Mouse (Mus musculus): ENCODE results near the gene Sgk1.

Gene Sgk1

GRCm38 (mm10) chr10:21918750-21919145, 36.8 kb downstream of the Sgk1 start:
- DNase-seq = no peak

GRCm38 (mm10) chr10:21920611-21921010, 38.6 kb downstream of the Sgk1 start:
- DNase-seq = no peak

GRCm38 (mm10) chr10:21922716-21923350, 40.8 kb downstream of the Sgk1 start:
- DNase-seq = no peak

- peak; percentile 14 to 19 for DNase-seq
Measured at GRCm38 (mm10) chr10:21923495-21923952, 41.5 kb downstream of the Sgk1 start.

GRCm38 (mm10) chr10:21924051-21924720, 42.2 kb downstream of the Sgk1 start:
- DNase-seq = no peak

DNA sequence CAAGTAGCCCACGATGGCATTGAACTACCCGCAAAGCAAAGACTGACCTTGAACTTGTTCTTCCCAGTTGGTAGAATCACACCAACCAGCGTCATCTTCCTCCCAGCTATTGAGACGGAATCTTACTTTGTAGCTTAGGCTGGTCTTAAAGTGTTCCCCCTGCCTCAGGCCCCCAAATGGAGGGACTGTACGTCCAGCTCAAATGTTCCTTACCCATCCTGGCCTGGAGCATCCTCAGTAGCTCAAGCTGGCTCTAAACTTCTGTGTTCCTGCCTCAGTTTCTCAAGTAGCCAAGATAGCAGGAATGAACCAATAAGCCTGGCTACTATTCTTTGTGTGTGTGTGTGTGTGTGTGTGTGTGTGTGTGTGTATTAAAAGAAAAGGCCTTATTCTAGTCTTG, 45.0 kb downstream of the Sgk1 start:
- DNase-seq = no peak

DNA sequence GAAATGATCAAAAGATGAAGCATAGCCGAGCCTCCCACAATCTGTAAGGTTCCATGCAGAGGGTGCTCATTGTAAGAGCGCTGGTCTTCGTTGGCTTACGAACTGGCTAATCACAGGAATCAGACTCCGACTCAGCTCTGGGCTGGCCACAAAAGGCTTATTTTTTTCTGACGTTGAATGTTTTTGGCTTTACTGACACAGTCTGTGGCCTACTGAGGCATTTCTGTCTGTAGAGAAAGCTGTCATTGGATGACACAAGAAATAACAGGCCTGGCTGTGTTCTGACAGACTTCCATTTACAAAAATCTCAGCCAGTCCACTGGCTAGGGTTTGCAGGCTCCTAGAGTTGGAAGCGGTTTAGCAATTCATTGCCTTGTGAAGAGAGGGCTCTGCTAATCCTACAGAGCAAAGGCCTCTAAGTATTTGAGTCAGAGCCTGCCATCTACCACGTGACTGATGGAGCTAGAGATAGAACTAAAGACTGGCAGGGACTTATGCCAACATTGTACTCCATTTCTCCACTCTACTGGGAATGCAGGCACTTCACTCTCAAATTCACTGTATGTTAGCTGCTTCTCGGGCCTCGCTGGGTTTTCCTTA, 48.9 kb downstream of the Sgk1 start:
- no peak for DNase-seq

GRCm38 (mm10) chr10:21932791-21933190, 50.8 kb downstream of the Sgk1 start:
- DNase-seq = no peak

DNA sequence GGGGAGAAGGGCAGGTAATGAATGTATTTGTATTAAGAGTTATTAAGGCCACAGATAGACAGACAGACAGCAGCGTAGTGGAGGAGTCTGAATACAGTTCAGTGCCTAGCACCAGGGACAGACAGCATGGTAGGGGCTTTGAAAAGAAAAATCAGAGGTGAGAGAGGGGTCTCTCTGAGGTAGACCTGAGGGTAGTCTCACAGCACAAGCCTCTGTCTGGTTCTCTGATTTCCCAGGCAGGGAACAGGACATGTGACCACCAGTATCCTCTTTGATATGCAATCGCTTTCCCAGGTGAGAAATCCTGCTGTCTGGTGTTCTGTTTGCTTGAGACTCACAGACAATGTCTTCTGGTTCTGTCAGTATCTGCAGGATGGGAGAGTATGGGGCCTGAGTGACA, 52.8 kb downstream of the Sgk1 start:
- DNase-seq = no peak

- DNase-seq = no peak
Measured at GRCm38 (mm10) chr10:21936513-21937221, 54.7 kb downstream of the Sgk1 start.

DNA sequence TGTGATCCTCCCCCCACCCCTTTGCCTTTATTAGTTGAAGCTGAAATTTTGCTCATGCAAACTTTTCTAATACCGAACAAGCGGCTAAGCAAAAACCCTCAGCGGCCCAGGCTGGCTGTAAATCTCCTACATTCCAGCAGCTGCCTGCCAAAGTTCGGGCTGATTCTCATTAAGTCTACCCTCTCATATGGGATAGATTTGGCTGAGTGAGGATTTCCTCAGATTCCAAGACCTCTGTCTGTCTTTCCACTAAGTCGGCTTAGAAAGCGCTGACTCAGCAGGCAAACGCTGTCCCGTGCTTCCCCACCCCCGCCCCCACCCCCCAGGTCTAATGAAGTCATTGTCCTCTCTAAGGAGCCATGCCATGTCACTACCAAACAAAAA, 55.2 kb downstream of the Sgk1 start:
- DNase-seq = no peak

GRCm38 (mm10) chr10:21938166-21938565, 56.2 kb downstream of the Sgk1 start:
- no peak for DNase-seq

GRCm38 (mm10) chr10:21941235-21941634, 59.3 kb downstream of the Sgk1 start:
- no peak for DNase-seq

DNA sequence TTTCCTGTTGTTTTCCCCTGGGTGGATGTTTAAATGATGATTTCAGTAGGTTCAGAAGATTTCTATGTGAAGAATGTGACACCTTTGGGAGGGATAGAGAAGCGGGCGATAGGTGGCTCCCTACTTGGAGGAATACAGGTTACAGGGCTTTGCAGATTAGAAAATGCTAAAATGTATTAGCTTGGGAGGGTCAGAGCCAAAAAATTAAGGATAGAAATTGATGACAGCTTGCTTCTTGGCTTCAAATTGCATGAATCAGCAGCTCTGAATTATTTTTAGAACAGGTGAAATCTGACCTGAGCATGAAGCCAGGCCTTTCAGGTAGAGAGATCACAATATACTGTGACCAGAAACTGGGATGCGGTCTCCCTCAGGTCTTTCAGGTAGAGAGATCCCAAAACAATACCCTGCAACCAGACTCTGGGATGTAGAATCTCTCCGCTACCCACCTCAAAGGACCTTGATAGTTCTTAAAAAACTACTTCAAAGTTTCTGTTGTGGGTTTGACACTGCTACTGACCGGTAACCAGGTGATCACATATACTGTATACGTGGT, 61.2 kb downstream of the Sgk1 start:
- DNase-seq = no peak

- no peak for DNase-seq
Measured at GRCm38 (mm10) chr10:21945195-21945594, 63.2 kb downstream of the Sgk1 start.

DNA sequence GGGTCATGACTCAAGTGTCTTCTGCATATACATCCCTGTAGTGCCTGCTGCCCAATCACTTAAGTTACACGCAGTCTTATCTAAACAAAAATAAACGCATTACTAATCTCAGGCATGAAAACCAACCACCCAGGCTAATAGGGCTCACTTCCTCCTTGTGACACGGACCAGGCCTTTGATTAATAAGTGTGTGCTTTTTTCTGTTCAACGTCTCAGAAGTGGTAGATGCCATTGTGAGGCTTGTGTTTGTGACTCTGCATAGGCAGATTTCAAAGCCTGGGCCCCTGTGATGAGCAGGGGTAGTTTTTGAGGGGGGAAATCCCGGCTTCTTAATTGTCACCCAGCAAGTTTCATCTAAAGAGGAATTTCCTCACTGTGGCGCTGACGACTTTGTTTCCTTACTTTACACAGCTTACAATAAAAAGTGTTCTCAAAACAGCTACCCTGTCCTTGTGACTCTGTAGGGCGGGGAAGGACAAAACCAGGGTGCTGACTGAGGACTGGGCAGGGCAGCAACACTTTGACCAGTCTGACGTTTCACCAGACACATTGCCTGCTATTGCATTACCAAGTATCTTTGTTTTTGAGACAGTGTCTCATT, 64.9 kb downstream of the Sgk1 start:
- DNase-seq = peak; percentile 27 to 43

- DNase-seq = no peak
Measured at GRCm38 (mm10) chr10:21952520-21952919, 70.5 kb downstream of the Sgk1 start.

GRCm38 (mm10) chr10:21961111-21961510, 79.1 kb downstream of the Sgk1 start:
- no peak for DNase-seq

DNA sequence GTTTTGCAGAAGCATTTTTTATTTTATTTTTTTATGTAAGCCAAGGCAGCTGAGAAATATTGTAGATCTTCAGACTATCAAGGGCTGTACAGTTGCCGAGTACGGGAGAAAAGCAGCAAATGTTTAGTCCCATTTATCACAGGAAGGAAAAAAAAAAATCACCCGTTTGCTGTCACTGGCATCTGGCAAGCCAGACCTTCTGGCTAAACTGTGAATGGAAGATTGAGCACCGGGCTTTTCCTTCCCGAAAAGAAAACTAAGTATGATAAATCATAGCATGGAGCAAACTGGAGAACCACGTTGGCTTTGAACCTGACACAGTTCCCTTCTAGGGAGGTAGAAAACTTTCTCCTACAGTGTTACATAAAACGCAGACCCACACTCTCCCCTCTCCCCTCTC, 81.0 kb downstream of the Sgk1 start:
- DNase-seq = no peak

DNA sequence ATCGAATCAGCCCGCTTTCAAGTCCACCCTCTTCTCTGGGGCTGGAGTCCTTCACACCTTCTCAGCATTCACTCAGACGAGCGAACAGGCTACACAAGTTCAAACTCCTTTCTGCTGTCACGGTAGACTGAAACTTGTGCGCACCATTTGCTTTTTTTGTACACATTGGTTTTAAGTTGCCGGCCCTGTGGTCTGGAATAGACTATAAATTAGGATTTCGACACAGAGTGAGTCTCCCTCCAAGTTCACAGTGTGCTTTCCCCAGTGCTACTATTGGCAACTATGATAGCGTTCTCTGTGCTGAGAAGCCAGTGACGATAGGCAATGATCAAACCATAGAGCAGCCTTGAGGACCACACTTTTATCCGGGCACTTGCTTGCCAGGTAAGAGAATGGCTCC, 91.7 kb downstream of the Sgk1 start:
- DNase-seq = no peak

DNA sequence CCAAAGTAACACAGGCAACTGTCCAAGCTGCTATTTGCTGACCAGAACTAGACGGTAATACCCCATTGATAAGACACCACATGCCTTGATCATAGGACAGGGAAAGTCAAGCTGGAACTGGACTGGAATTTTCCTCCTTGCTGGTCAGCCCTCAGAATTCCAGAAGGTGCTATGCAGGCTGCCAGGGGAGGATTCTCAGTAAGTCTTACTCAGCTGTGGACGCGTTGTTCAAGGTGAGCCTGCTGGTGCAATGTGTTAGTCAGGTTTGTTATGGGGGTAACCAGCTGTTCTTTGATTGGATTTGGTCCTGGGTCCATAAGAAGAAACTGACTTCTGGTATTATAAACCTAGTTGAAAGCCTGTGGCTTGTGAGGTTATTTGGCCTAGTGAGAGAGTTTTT, 92.8 kb downstream of the Sgk1 start:
- no peak for DNase-seq

GRCm38 (mm10) chr10:21975384-21975783, 93.4 kb downstream of the Sgk1 start:
- peak; percentile 19 to 23 for DNase-seq

- DNase-seq = peak; percentile 52 to 62
Measured at GRCm38 (mm10) chr10:21976253-21976652, 94.3 kb downstream of the Sgk1 start.

All from B cell, adult 2 months (primary cell).